Mouse (Mus musculus): ENCODE measurements around the gene Kbtbd12. TPM values are rescaled to one million over a fixed set of nuclear protein-coding genes. Genes with fewer than 3 reads are reported as not detected.
A peak's percentile ranks its signal among the peaks of the same experiment; 100 is the strongest.

Kbtbd12 gene
- polyA plus RNA-seq, 1 experiment from 2014 or later = 1.0 TPM

- no peak overlapping the region for H3K9ac ChIP-seq (ENCODE audit: low read length)
- no peak for ATAC-seq (ENCODE audit: low read depth)
- no peaks in the 10 kb centered on the region for H3K36me3 ChIP-seq (ENCODE audit: control insufficient read depth, insufficient read depth, low read length)
- no peaks in the 10 kb centered on the region for H3K9me3 ChIP-seq (ENCODE audit: control insufficient read depth, low read length)
- 69% methylated on average over 11 of the region's 11 CpGs for WGBS
- no peak overlapping the region for H3K4me3 ChIP-seq (ENCODE audit: low read length)
- no peak overlapping the region for H3K4me2 ChIP-seq (ENCODE audit: low read depth, low read length)
- no peaks in the 10 kb centered on the region for H3K4me1 ChIP-seq (replicated peaks; ENCODE audit: control insufficient read depth, insufficient read depth, low read length)
- no peaks in the 10 kb centered on the region for H3K27me3 ChIP-seq (ENCODE audit: control insufficient read depth, insufficient read depth, low read depth, low read length)
- H3K27ac ChIP-seq (ENCODE audit: low read length) = no peak overlapping the region
Observed at GRCm38 (mm10) chr6:88576495-88576894, 61.3 kb downstream of the Kbtbd12 start.

DNA sequence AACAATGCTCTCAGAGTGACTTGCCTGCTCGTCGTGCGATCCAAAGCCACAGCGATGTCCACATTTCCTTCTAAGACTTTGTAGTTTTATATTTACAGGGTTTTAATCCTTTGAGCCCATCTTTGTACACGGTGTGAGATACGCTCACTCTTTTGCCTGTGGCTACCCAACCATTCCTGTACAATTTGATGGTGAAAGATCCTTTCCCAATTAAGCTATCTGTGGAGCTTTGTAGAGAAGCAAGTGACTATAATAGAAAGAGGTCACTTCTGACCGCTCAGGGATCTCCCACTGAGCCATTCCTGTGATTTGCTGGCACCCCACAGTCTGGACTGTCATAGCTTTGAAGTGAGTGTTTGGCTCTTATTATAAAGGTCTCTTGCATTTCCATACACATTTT is 71.1 kb downstream of the Kbtbd12 start:
- H3K27ac ChIP-seq (ENCODE audit: low read length) = no peak overlapping the region
- H3K9me3 ChIP-seq (ENCODE audit: control insufficient read depth, low read length) = no peaks in the 10 kb centered on the region
- WGBS = 35% methylated on average over 7 of the region's 7 CpGs
- H3K4me3 ChIP-seq (ENCODE audit: low read length) = 0 out of 2 replicates have a peak overlapping the region, but pooled peaks have one; percentile 6
- H3K36me3 ChIP-seq (ENCODE audit: control insufficient read depth, insufficient read depth, low read length) = no peaks in the 10 kb centered on the region
- peak overlapping the region; percentile 16; the same call in 1 of the 2 replicates for H3K4me2 ChIP-seq (ENCODE audit: low read depth, low read length)
- ATAC-seq (ENCODE audit: low read depth) = no peak
- no peak overlapping the region for H3K9ac ChIP-seq (ENCODE audit: low read length)
- no peaks in the 10 kb centered on the region; the same call in 1 of the 2 replicates for H3K4me1 ChIP-seq (replicated peaks; ENCODE audit: control insufficient read depth, insufficient read depth, low read length)
- peaks cover 11% of the 10 kb centered on the region for H3K27me3 ChIP-seq (ENCODE audit: control insufficient read depth, insufficient read depth, low read depth, low read length)

- WGBS = 30% methylated on average over 6 of the region's 6 CpGs
- H3K4me3 ChIP-seq (ENCODE audit: low read length) = no peak overlapping the region
- H3K36me3 ChIP-seq (ENCODE audit: control insufficient read depth, insufficient read depth, low read length) = no peaks in the 10 kb centered on the region
- H3K9ac ChIP-seq (ENCODE audit: low read length) = no peak overlapping the region
- H3K9me3 ChIP-seq (ENCODE audit: control insufficient read depth, low read length) = no peaks in the 10 kb centered on the region
- peaks cover 11% of the 10 kb centered on the region for H3K27me3 ChIP-seq (ENCODE audit: control insufficient read depth, insufficient read depth, low read depth, low read length)
- no peak overlapping the region for H3K4me2 ChIP-seq (ENCODE audit: low read depth, low read length)
- H3K4me1 ChIP-seq (replicated peaks; ENCODE audit: control insufficient read depth, insufficient read depth, low read length) = no peaks in the 10 kb centered on the region; the same call in 1 of the 2 replicates
- no peak for ATAC-seq (ENCODE audit: low read depth)
- no peak overlapping the region for H3K27ac ChIP-seq (ENCODE audit: low read length)
Observed at GRCm38 (mm10) chr6:88565033-88565432, 72.7 kb downstream of the Kbtbd12 start.

- Histone ChIP-seq H3K27me3 (ENCODE audit: control insufficient read depth, insufficient read depth, low read depth, low read length) (no peaks in the 10 kb centered on the region; the same call in 1 of the 2 replicates), H3K36me3 (ENCODE audit: control insufficient read depth, insufficient read depth, low read length) (no peaks in the 10 kb centered on the region), H3K4me2 (ENCODE audit: low read depth, low read length) (no peak overlapping the region), H3K4me1 (replicated peaks; ENCODE audit: control insufficient read depth, insufficient read depth, low read length) (no peaks in the 10 kb centered on the region), H3K9ac (ENCODE audit: low read length) (no peak overlapping the region), H3K27ac (ENCODE audit: low read length) (no peak overlapping the region), H3K9me3 (ENCODE audit: control insufficient read depth, low read length) (no peaks in the 10 kb centered on the region), H3K4me3 (ENCODE audit: low read length) (no peak overlapping the region)
- 84% methylated on average over 4 of the region's 4 CpGs for whole genome bisulfite sequencing
- no peak for ATAC-seq (ENCODE audit: low read depth)
Observed at GRCm38 (mm10) chr6:88560156-88560555, 77.6 kb downstream of the Kbtbd12 start.

- Histone ChIP-seq H3K9ac (ENCODE audit: low read length) (no peak overlapping the region), H3K27me3 (ENCODE audit: control insufficient read depth, insufficient read depth, low read depth, low read length) (no peaks in the 10 kb centered on the region; the same call in 1 of the 2 replicates), H3K9me3 (ENCODE audit: control insufficient read depth, low read length) (no peaks in the 10 kb centered on the region), H3K4me1 (replicated peaks; ENCODE audit: control insufficient read depth, insufficient read depth, low read length) (no peaks in the 10 kb centered on the region), H3K4me3 (ENCODE audit: low read length) (no peak overlapping the region), H3K4me2 (ENCODE audit: low read depth, low read length) (no peak overlapping the region), H3K36me3 (ENCODE audit: control insufficient read depth, insufficient read depth, low read length) (no peaks in the 10 kb centered on the region), H3K27ac (ENCODE audit: low read length) (no peak overlapping the region)
- no peak for ATAC-seq (ENCODE audit: low read depth)
- 34% methylated on average over 5 of the region's 5 CpGs for WGBS
Observed at GRCm38 (mm10) chr6:88559688-88560087, 78.1 kb downstream of the Kbtbd12 start.

- 70% methylated on average over 1 of the region's 1 CpGs for WGBS
- no peak overlapping the region for H3K9ac ChIP-seq (ENCODE audit: low read length)
- no peaks in the 10 kb centered on the region for H3K4me1 ChIP-seq (replicated peaks; ENCODE audit: control insufficient read depth, insufficient read depth, low read length)
- no peaks in the 10 kb centered on the region for H3K36me3 ChIP-seq (ENCODE audit: control insufficient read depth, insufficient read depth, low read length)
- H3K4me3 ChIP-seq (ENCODE audit: low read length) = no peak overlapping the region
- H3K4me2 ChIP-seq (ENCODE audit: low read depth, low read length) = no peak overlapping the region
- H3K27ac ChIP-seq (ENCODE audit: low read length) = no peak overlapping the region
- H3K27me3 ChIP-seq (ENCODE audit: control insufficient read depth, insufficient read depth, low read depth, low read length) = no peaks in the 10 kb centered on the region
- H3K9me3 ChIP-seq (ENCODE audit: control insufficient read depth, low read length) = no peaks in the 10 kb centered on the region
- no peak for ATAC-seq (ENCODE audit: low read depth)
Observed at GRCm38 (mm10) chr6:88558076-88558475, 79.7 kb downstream of the Kbtbd12 start.

- Histone ChIP-seq H3K4me2 (ENCODE audit: low read depth, low read length) (no peak overlapping the region), H3K4me3 (ENCODE audit: low read length) (no peak overlapping the region), H3K9me3 (ENCODE audit: control insufficient read depth, low read length) (no peaks in the 10 kb centered on the region), H3K9ac (ENCODE audit: low read length) (no peak overlapping the region), H3K27me3 (ENCODE audit: control insufficient read depth, insufficient read depth, low read depth, low read length) (no peaks in the 10 kb centered on the region), H3K4me1 (replicated peaks; ENCODE audit: control insufficient read depth, insufficient read depth, low read length) (no peaks in the 10 kb centered on the region), H3K36me3 (ENCODE audit: control insufficient read depth, insufficient read depth, low read length) (no peaks in the 10 kb centered on the region), H3K27ac (ENCODE audit: low read length) (no peak overlapping the region)
- no peak for ATAC-seq (ENCODE audit: low read depth)
- 21% methylated on average over 4 of the region's 4 CpGs for WGBS
Observed at GRCm38 (mm10) chr6:88557548-88557947, 80.2 kb downstream of the Kbtbd12 start.

DNA sequence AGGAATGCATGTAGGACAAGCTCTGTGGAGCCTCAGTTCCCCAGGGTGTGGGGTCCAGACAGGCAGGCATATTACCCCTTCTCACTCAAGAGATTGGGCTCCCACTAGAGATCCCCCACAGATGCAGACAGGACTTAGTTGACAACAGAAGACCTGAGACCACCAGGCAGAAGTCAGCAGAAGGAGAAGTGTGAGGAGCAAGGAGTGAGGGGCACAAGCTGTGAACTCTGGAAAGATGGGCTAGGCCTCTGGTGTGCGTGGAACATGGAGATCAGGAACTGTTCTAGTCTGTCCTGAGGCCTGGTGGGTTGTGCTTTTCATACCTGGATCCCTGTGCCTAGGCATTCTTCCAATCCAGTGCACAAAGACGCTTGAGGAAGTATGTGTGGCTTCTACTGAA is 87.8 kb downstream of the Kbtbd12 start:
- Histone ChIP-seq H3K27ac (ENCODE audit: low read length) (no peak overlapping the region), H3K4me3 (ENCODE audit: low read length) (no peak overlapping the region), H3K9ac (ENCODE audit: low read length) (no peak overlapping the region), H3K4me1 (replicated peaks; ENCODE audit: control insufficient read depth, insufficient read depth, low read length) (no peaks in the 10 kb centered on the region), H3K4me2 (ENCODE audit: low read depth, low read length) (no peak overlapping the region), H3K27me3 (ENCODE audit: control insufficient read depth, insufficient read depth, low read depth, low read length) (peaks cover 16% of the 10 kb centered on the region), H3K36me3 (ENCODE audit: control insufficient read depth, insufficient read depth, low read length) (no peaks in the 10 kb centered on the region), H3K9me3 (ENCODE audit: control insufficient read depth, low read length) (no peaks in the 10 kb centered on the region)
- 81% methylated on average over 2 of the region's 2 CpGs for WGBS
- ATAC-seq (ENCODE audit: low read depth) = no peak

GRCm38 (mm10) chr6:88549137-88549814 is 88.5 kb downstream of the Kbtbd12 start:
- no peaks in the 10 kb centered on the region for H3K4me1 ChIP-seq (replicated peaks; ENCODE audit: control insufficient read depth, insufficient read depth, low read length)
- ATAC-seq (ENCODE audit: low read depth) = no peak
- H3K4me3 ChIP-seq (ENCODE audit: low read length) = no peak overlapping the region
- H3K4me2 ChIP-seq (ENCODE audit: low read depth, low read length) = no peak overlapping the region
- H3K9me3 ChIP-seq (ENCODE audit: control insufficient read depth, low read length) = no peaks in the 10 kb centered on the region
- H3K36me3 ChIP-seq (ENCODE audit: control insufficient read depth, insufficient read depth, low read length) = no peaks in the 10 kb centered on the region
- peaks cover 16% of the 10 kb centered on the region for H3K27me3 ChIP-seq (ENCODE audit: control insufficient read depth, insufficient read depth, low read depth, low read length)
- WGBS = 29% methylated on average over 4 of the region's 4 CpGs
- H3K9ac ChIP-seq (ENCODE audit: low read length) = no peak overlapping the region
- H3K27ac ChIP-seq (ENCODE audit: low read length) = no peak overlapping the region
